15 mouse cellular contexts compared by ENCODE assay signal in the genomic region with DNA sequence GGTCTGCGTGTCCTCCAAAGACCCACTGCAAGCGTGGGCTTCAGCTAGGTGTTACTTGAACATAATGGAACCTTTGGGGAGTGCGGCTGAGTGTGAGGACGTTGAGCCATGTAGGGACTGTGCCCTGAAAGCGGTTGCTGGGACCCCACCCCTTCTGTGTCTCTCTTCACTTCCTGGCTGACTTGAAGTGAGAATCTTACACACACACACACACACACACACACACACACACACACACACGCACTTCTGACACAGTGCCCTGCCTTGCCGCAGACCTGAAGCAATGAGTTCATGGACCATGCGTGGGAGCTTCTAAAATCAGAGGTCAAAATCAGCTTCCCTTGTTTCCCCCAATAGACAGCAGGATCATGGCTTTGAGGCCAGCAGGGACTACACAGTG. TPM values are rescaled to one million over a fixed set of nuclear protein-coding genes. Genes with fewer than 3 reads are reported as not detected.
DNase-seq lines count a peak whose midpoint lies in the region; ATAC-seq lines count a peak whose summit lies in the region.
"Had no signal": no experiment of that assay in that cellular context is flagged by ENCODE, and none has a peak within 500 bp of the region (broad histone marks: within the 10 kb centered on the region; RNA-seq: fewer than 3 reads in every experiment).

No protein-coding gene starts in this region.

- peak; percentile 60 for ATAC-seq in inflammation-experienced regulatory T-cells, adult 6 months
- ATAC-seq in forebrain, embryonic 16.5 days: no peak

- no peak overlapping the region for H3K4me2 ChIP-seq in forebrain, embryonic 16.5 days (ENCODE audit: low read length)
- H3K4me2 ChIP-seq: limb, embryonic 12.5 days; liver, embryonic 15.5 days had no signal

- H3K27ac ChIP-seq in midbrain, embryonic 10.5 days (replicated peaks): no peak overlapping the region
- H3K27ac ChIP-seq in forebrain, embryonic 16.5 days (ENCODE audit: low read length): no peak overlapping the region
- H3K27ac ChIP-seq: hindbrain, embryonic 10.5 days; limb, embryonic 12.5 days; liver, embryonic 15.5 days had no signal

- peaks cover 7% of the 10 kb centered on the region for H3K4me1 ChIP-seq in midbrain, embryonic 10.5 days
- peaks cover 3% of the 10 kb centered on the region; the same call in 1 of the 2 replicates for H3K4me1 ChIP-seq in forebrain, embryonic 16.5 days (replicated peaks; ENCODE audit: control insufficient read depth, insufficient read depth, low read length)

- H3K4me3 ChIP-seq in midbrain, embryonic 10.5 days: no peak overlapping the region
- H3K4me3 ChIP-seq in forebrain, embryonic 16.5 days (replicated peaks; ENCODE audit: low read length): no peak overlapping the region
- H3K4me3 ChIP-seq: hindbrain, embryonic 10.5 days; limb, embryonic 12.5 days; liver, embryonic 15.5 days had no signal

- DNase-seq in adrenal gland, postnatal 14 days: peak; percentile 6
- DNase-seq in adrenal gland, postnatal 4 days (ENCODE audit: low spot score in 2 of 2): no peak
- DNase-seq in CD4-positive helper T cell, adult 2 months (ENCODE audit: low read depth, low spot score): peak; percentile 89
- DNase-seq in thymus, postnatal 0 days (ENCODE audit: low spot score): peak; percentile 62
- no peak for DNase-seq in cerebellum, postnatal 36 days
- DNase-seq in midbrain, embryonic 10.5 days (ENCODE audit: low spot score): no peak
- DNase-seq: cerebellum, adult 9-10 months; embryo, embryonic 11 days; kidney, adult 11 months; kidney, postnatal 25 days had no signal

- no peak overlapping the region for H3K9ac ChIP-seq in forebrain, embryonic 16.5 days (replicated peaks; ENCODE audit: low read depth, low read length)
- H3K9ac ChIP-seq: limb, embryonic 12.5 days; liver, embryonic 15.5 days had no signal

- WGBS in midbrain, embryonic 10.5 days: 89% methylated on average over 8 of the region's 8 CpGs
- WGBS in forebrain, embryonic 16.5 days: 83% methylated on average over 8 of the region's 8 CpGs

- H3K9me3 ChIP-seq in midbrain, embryonic 10.5 days (replicated peaks): no peaks in the 10 kb centered on the region
- no peaks in the 10 kb centered on the region for H3K9me3 ChIP-seq in forebrain, embryonic 16.5 days (ENCODE audit: control insufficient read depth, low read length)
- H3K9me3 ChIP-seq: hindbrain, embryonic 10.5 days; limb, embryonic 12.5 days; liver, embryonic 15.5 days had no signal

- no peaks in the 10 kb centered on the region for H3K27me3 ChIP-seq in midbrain, embryonic 10.5 days (ENCODE audit: low read depth, poor library complexity, severe bottlenecking)
- H3K27me3 ChIP-seq in forebrain, embryonic 16.5 days (replicated peaks; ENCODE audit: control insufficient read depth, insufficient read depth, low read length): no peaks in the 10 kb centered on the region
- H3K27me3 ChIP-seq: limb, embryonic 12.5 days; liver, embryonic 15.5 days had no signal

- H3K36me3 ChIP-seq in midbrain, embryonic 10.5 days: no peaks in the 10 kb centered on the region
- H3K36me3 ChIP-seq in forebrain, embryonic 16.5 days (ENCODE audit: control insufficient read depth, insufficient read depth): no peaks in the 10 kb centered on the region
- H3K36me3 ChIP-seq: hindbrain, embryonic 10.5 days; limb, embryonic 12.5 days; liver, embryonic 15.5 days had no signal

RNA-seq across cellular contexts. Expression of a gene that starts 53.0 kb away (rescaled TPM):
- total RNA-seq in adrenal gland, postnatal 14 days (2021): 12.5 and 14.3 TPM in 2 replicates
- 10 to 100 TPM; 15.7 to 18.4 TPM for total RNA-seq in adrenal gland, postnatal 4 days (2021)
- 10 to 100 TPM; 10.0 to 15.1 (median 14.4) TPM for polyA plus RNA-seq in inflammation-experienced regulatory T-cells, adult 6 months (2017; shearing (Covaris generic))
- polyA plus RNA-seq in thymus, postnatal 0 days (2015; fragmentation: Nextera tagmentation; extraction: Ambion mirVana): 13.2 and 13.3 TPM in 2 replicates
- polyA plus RNA-seq in midbrain, embryonic 10.5 days (2016; fragmentation: Nextera tagmentation; extraction: Ambion mirVana): 23.7 and 25.0 TPM in 2 replicates
- polyA plus RNA-seq in forebrain, embryonic 16.5 days (2015; fragmentation: Nextera tagmentation; extraction: Ambion mirVana): 43.7 and 52.9 TPM in 2 replicates

Comparison
In these comparisons a context has a peak if more than half of its experiments do, and no peak if none do; other contexts are left out.
1. DNase-seq: peak in adrenal gland, postnatal 14 days (single experiment), CD4-positive helper T cell, adult 2 months (single experiment) and thymus, postnatal 0 days (single experiment); none in adrenal gland, postnatal 4 days (0 of 2), cerebellum, postnatal 36 days (0 of 2) and midbrain, embryonic 10.5 days (single experiment).